Mouse (Mus musculus): ENCODE data around the gene Sec61a2. TPM values are rescaled to one million over a fixed set of nuclear protein-coding genes. Genes with fewer than 3 reads are reported as not detected.

Gene Sec61a2
- polyA plus RNA-seq, 1 experiment from 2014 or later, result 112 TPM

- Histone ChIP-seq H3K4me2 (ENCODE audit: low read length) (no peak overlapping the region), H3K27me3 (replicated peaks; ENCODE audit: control insufficient read depth, insufficient read depth, low read length) (no peaks in the 10 kb centered on the region), H3K4me3 (replicated peaks; ENCODE audit: low read length) (no peak overlapping the region), H3K9me3 (ENCODE audit: control insufficient read depth, low read length) (no peaks in the 10 kb centered on the region), H3K9ac (replicated peaks; ENCODE audit: low read depth, low read length) (no peak overlapping the region), H3K36me3 (ENCODE audit: control insufficient read depth, insufficient read depth) (peaks cover 2% of the 10 kb centered on the region; the same call in 1 of the 2 replicates), H3K4me1 (replicated peaks; ENCODE audit: control insufficient read depth, insufficient read depth, low read length) (no peaks in the 10 kb centered on the region), H3K27ac (ENCODE audit: low read length) (no peak overlapping the region)
- no peak for ATAC-seq
- 96% methylated on average over 3 of the region's 3 CpGs for WGBS
Observed at GRCm38 (mm10) chr2:5934936-5935335, 39.7 kb upstream of the Sec61a2 start.

- H3K4me1 ChIP-seq (replicated peaks; ENCODE audit: control insufficient read depth, insufficient read depth, low read length), result no peaks in the 10 kb centered on the region
- no peak overlapping the region for H3K9ac ChIP-seq (replicated peaks; ENCODE audit: low read depth, low read length)
- peaks cover 3% of the 10 kb centered on the region; the same call in 1 of the 2 replicates for H3K36me3 ChIP-seq (ENCODE audit: control insufficient read depth, insufficient read depth)
- no peaks in the 10 kb centered on the region for H3K9me3 ChIP-seq (ENCODE audit: control insufficient read depth, low read length)
- WGBS, result 94% methylated on average over 5 of the region's 5 CpGs
- H3K4me3 ChIP-seq (replicated peaks; ENCODE audit: low read length), result no peak overlapping the region
- no peaks in the 10 kb centered on the region for H3K27me3 ChIP-seq (replicated peaks; ENCODE audit: control insufficient read depth, insufficient read depth, low read length)
- no peak overlapping the region for H3K4me2 ChIP-seq (ENCODE audit: low read length)
- no peak for ATAC-seq
- no peak overlapping the region for H3K27ac ChIP-seq (ENCODE audit: low read length)
Observed at GRCm38 (mm10) chr2:5931938-5932337, 36.7 kb upstream of the Sec61a2 start.

- no peak overlapping the region for H3K4me3 ChIP-seq (replicated peaks; ENCODE audit: low read length)
- H3K4me2 ChIP-seq (ENCODE audit: low read length), result no peak overlapping the region
- no peak overlapping the region for H3K27ac ChIP-seq (ENCODE audit: low read length)
- WGBS, result 92% methylated on average over 18 of the region's 18 CpGs
- no peaks in the 10 kb centered on the region for H3K9me3 ChIP-seq (ENCODE audit: control insufficient read depth, low read length)
- peaks cover 5% of the 10 kb centered on the region; the same call in 1 of the 2 replicates for H3K36me3 ChIP-seq (ENCODE audit: control insufficient read depth, insufficient read depth)
- no peaks in the 10 kb centered on the region for H3K4me1 ChIP-seq (replicated peaks; ENCODE audit: control insufficient read depth, insufficient read depth, low read length)
- H3K27me3 ChIP-seq (replicated peaks; ENCODE audit: control insufficient read depth, insufficient read depth, low read length), result no peaks in the 10 kb centered on the region
- H3K9ac ChIP-seq (replicated peaks; ENCODE audit: low read depth, low read length), result no peak overlapping the region
- no peak for ATAC-seq
Observed at GRCm38 (mm10) chr2:5930291-5931054, 35.2 kb upstream of the Sec61a2 start.

- H3K27ac ChIP-seq (ENCODE audit: low read length), result no peak overlapping the region
- H3K27me3 ChIP-seq (replicated peaks; ENCODE audit: control insufficient read depth, insufficient read depth, low read length), result no peaks in the 10 kb centered on the region
- no peak overlapping the region for H3K4me2 ChIP-seq (ENCODE audit: low read length)
- no peak overlapping the region for H3K4me3 ChIP-seq (replicated peaks; ENCODE audit: low read length)
- ATAC-seq, result no peak
- 97% methylated on average over 5 of the region's 5 CpGs for WGBS
- H3K36me3 ChIP-seq (ENCODE audit: control insufficient read depth, insufficient read depth), result peaks cover 5% of the 10 kb centered on the region; the same call in 1 of the 2 replicates
- no peak overlapping the region for H3K9ac ChIP-seq (replicated peaks; ENCODE audit: low read depth, low read length)
- no peaks in the 10 kb centered on the region for H3K4me1 ChIP-seq (replicated peaks; ENCODE audit: control insufficient read depth, insufficient read depth, low read length)
- no peaks in the 10 kb centered on the region for H3K9me3 ChIP-seq (ENCODE audit: control insufficient read depth, low read length)
Observed at GRCm38 (mm10) chr2:5929793-5930192, 34.6 kb upstream of the Sec61a2 start.

GRCm38 (mm10) chr2:5927481-5927880 is 32.2 kb upstream of the Sec61a2 start:
- peaks cover 5% of the 10 kb centered on the region; the same call in 1 of the 2 replicates for H3K36me3 ChIP-seq (ENCODE audit: control insufficient read depth, insufficient read depth)
- no peak overlapping the region for H3K9ac ChIP-seq (replicated peaks; ENCODE audit: low read depth, low read length)
- ATAC-seq, result no peak
- H3K27ac ChIP-seq (ENCODE audit: low read length), result no peak overlapping the region
- no peaks in the 10 kb centered on the region for H3K4me1 ChIP-seq (replicated peaks; ENCODE audit: control insufficient read depth, insufficient read depth, low read length)
- H3K9me3 ChIP-seq (ENCODE audit: control insufficient read depth, low read length), result no peaks in the 10 kb centered on the region
- no peak overlapping the region for H3K4me3 ChIP-seq (replicated peaks; ENCODE audit: low read length)
- no peaks in the 10 kb centered on the region for H3K27me3 ChIP-seq (replicated peaks; ENCODE audit: control insufficient read depth, insufficient read depth, low read length)
- no peak overlapping the region for H3K4me2 ChIP-seq (ENCODE audit: low read length)
- 97% methylated on average over 5 of the region's 5 CpGs for WGBS

GRCm38 (mm10) chr2:5923786-5924185 is 28.6 kb upstream of the Sec61a2 start:
- Histone ChIP-seq H3K9me3 (ENCODE audit: control insufficient read depth, low read length) (no peaks in the 10 kb centered on the region), H3K27ac (ENCODE audit: low read length) (no peak overlapping the region), H3K4me3 (replicated peaks; ENCODE audit: low read length) (no peak overlapping the region), H3K4me2 (ENCODE audit: low read length) (no peak overlapping the region), H3K4me1 (replicated peaks; ENCODE audit: control insufficient read depth, insufficient read depth, low read length) (no peaks in the 10 kb centered on the region), H3K27me3 (replicated peaks; ENCODE audit: control insufficient read depth, insufficient read depth, low read length) (no peaks in the 10 kb centered on the region), H3K36me3 (ENCODE audit: control insufficient read depth, insufficient read depth) (0 out of 2 replicates have a peak, but pooled peaks cover 2% of the 10 kb centered on the region), H3K9ac (replicated peaks; ENCODE audit: low read depth, low read length) (no peak overlapping the region)
- 88% methylated on average over 9 of the region's 9 CpGs for WGBS
- no peak for ATAC-seq

- Histone ChIP-seq H3K9me3 (ENCODE audit: control insufficient read depth, low read length) (no peaks in the 10 kb centered on the region), H3K36me3 (ENCODE audit: control insufficient read depth, insufficient read depth) (0 out of 2 replicates have a peak, but pooled peaks cover 2% of the 10 kb centered on the region), H3K4me2 (ENCODE audit: low read length) (no peak overlapping the region), H3K27ac (ENCODE audit: low read length) (no peak overlapping the region), H3K9ac (replicated peaks; ENCODE audit: low read depth, low read length) (no peak overlapping the region), H3K4me3 (replicated peaks; ENCODE audit: low read length) (no peak overlapping the region), H3K27me3 (replicated peaks; ENCODE audit: control insufficient read depth, insufficient read depth, low read length) (no peaks in the 10 kb centered on the region), H3K4me1 (replicated peaks; ENCODE audit: control insufficient read depth, insufficient read depth, low read length) (no peaks in the 10 kb centered on the region)
- ATAC-seq, result no peak
- 95% methylated on average over 6 of the region's 6 CpGs for WGBS
Observed at GRCm38 (mm10) chr2:5922823-5923222, 27.6 kb upstream of the Sec61a2 start.

- H3K27me3 ChIP-seq (replicated peaks; ENCODE audit: control insufficient read depth, insufficient read depth, low read length), result no peaks in the 10 kb centered on the region
- no peaks in the 10 kb centered on the region for H3K9me3 ChIP-seq (ENCODE audit: control insufficient read depth, low read length)
- ATAC-seq, result peak; percentile 61; the same call in 1 of the 2 replicates
- no peak overlapping the region for H3K27ac ChIP-seq (ENCODE audit: low read length)
- no peaks in the 10 kb centered on the region; the same call in 1 of the 2 replicates for H3K4me1 ChIP-seq (replicated peaks; ENCODE audit: control insufficient read depth, insufficient read depth, low read length)
- 51% methylated on average over 16 of the region's 16 CpGs for WGBS
- H3K4me2 ChIP-seq (ENCODE audit: low read length), result no peak overlapping the region
- H3K4me3 ChIP-seq (replicated peaks; ENCODE audit: low read length), result no peak overlapping the region
- no peak overlapping the region for H3K9ac ChIP-seq (replicated peaks; ENCODE audit: low read depth, low read length)
- H3K36me3 ChIP-seq (ENCODE audit: control insufficient read depth, insufficient read depth), result peaks cover 3% of the 10 kb centered on the region; the same call in 1 of the 2 replicates
Observed at GRCm38 (mm10) chr2:5911282-5911965, 16.2 kb upstream of the Sec61a2 start.

GRCm38 (mm10) chr2:5906625-5907024 is 11.4 kb upstream of the Sec61a2 start:
- Histone ChIP-seq H3K36me3 (ENCODE audit: control insufficient read depth, insufficient read depth) (no peaks in the 10 kb centered on the region; the same call in 1 of the 2 replicates), H3K27me3 (replicated peaks; ENCODE audit: control insufficient read depth, insufficient read depth, low read length) (no peaks in the 10 kb centered on the region), H3K9ac (replicated peaks; ENCODE audit: low read depth, low read length) (no peak overlapping the region), H3K27ac (ENCODE audit: low read length) (peak overlapping the region; percentile 73), H3K4me2 (ENCODE audit: low read length) (no peak overlapping the region), H3K4me3 (replicated peaks; ENCODE audit: low read length) (no peak overlapping the region), H3K4me1 (replicated peaks; ENCODE audit: control insufficient read depth, insufficient read depth, low read length) (peaks cover 2% of the 10 kb centered on the region; the same call in 1 of the 2 replicates), H3K9me3 (ENCODE audit: control insufficient read depth, low read length) (no peaks in the 10 kb centered on the region)
- 53% methylated on average over 3 of the region's 3 CpGs for WGBS
- peak; percentile 49; the same call in 1 of the 2 replicates for ATAC-seq

Measured in forebrain, embryonic 16.5 days (tissue).